Mouse (Mus musculus): ENCODE measurements around the gene Tssk6. TPM values are rescaled to one million over a fixed set of nuclear protein-coding genes. Genes with fewer than 3 reads are reported as not detected.
"Not testable (repeated sequence)": the region's sequence is repeated elsewhere in the genome, so short reads cannot be mapped to it uniquely, and the experiment has no call there.

The Tssk6 gene
- polyA plus RNA-seq, 1 experiment: 1.0 TPM

DNA sequence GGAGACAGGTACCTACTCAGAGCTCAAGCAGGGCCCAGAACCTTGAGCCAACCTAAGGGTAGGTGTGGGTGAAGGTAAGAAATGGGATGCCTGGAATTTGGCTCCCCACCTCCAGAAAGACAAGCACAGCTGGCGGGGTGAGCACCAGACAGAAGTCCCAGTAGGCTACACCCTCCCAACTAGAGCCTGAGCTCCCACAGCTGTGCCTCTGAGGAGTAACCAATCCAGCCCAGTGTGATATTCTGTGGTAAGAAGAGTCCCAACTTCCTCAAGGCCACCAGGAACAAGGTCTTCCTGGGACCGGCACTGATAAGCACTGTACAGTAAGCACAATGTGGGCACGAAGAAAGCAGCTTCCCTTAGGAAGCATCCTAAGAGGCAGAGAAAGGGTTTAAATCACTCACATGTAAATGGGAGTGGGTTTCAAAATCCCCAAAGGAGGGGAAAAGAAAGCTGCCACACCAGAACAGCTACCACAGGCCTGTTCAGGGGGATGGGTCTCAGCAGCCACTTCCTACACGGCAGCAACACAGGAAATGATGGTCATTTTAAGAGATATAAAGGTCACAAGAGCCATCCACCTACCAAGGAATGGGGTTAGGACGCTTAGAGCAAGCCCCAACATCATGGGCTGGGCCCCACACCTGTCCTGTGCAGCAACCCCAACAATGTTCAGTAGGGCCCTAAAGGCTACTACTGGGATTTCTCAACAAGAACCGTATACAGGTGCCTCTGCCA is 36.4 kb downstream of the Tssk6 start:
- TF ChIP-seq POLR2A (IDR thresholded peaks at IDR 0.05; ENCODE audit: low read depth, low read length) (no peak), CTCF (IDR thresholded peaks at IDR 0.05; ENCODE audit: extremely low read depth, insufficient read depth, insufficient read length, insufficient replicate concordance) (no peak)
- Histone ChIP-seq H3K4me1 (ENCODE audit: control insufficient read depth, insufficient read depth, insufficient read length) (peaks cover 27% of the 10 kb centered on the region; the same call in 1 of the 2 replicates), H3K36me3 (ENCODE audit: control insufficient read depth, insufficient read depth, low read length) (peaks cover 3% of the 10 kb centered on the region; the same call in 1 of the 2 replicates), H3K27ac (ENCODE audit: insufficient read depth, low read length) (peak overlapping the region; percentile 27), H3K4me3 (ENCODE audit: extremely low read depth, insufficient read depth, insufficient read length) (no peak overlapping the region), H3K27me3 (ENCODE audit: control insufficient read depth, insufficient read depth, low read length) (no peaks in the 10 kb centered on the region)
- DNase-seq (ENCODE audit: low read depth in 1 of 2, low spot score in 2 of 2): no peak
- 64% methylated on average over 6 of the region's 6 CpGs for WGBS

DNA sequence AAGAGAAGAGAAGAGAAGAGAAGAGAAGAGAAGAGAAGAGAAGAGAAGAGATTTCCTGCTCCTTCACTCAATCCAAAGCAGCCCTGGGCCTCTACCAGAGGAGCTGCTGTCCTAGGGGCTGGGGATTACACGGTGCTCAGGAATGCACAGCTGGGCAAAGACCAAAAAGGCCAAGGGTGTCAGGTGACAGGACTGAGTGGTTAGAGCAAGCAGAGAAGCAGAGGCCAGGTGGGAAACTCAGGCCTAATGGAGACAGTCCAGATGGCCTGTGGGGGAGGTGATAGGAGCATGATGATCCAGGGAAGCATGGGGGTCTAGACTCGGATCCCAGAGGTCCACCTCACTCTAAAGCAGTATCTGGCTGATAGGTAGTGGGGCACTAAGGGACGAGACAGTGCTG is 37.6 kb downstream of the Tssk6 start:
- no peak for TF ChIP-seq CTCF (IDR thresholded peaks at IDR 0.05; ENCODE audit: extremely low read depth, insufficient read depth, insufficient read length, insufficient replicate concordance)
- TF ChIP-seq POLR2A (IDR thresholded peaks at IDR 0.05; ENCODE audit: low read depth, low read length): no peak
- Histone ChIP-seq H3K4me3 (ENCODE audit: extremely low read depth, insufficient read depth, insufficient read length) (no peak overlapping the region), H3K27me3 (ENCODE audit: control insufficient read depth, insufficient read depth, low read length) (no peaks in the 10 kb centered on the region), H3K27ac (ENCODE audit: insufficient read depth, low read length) (0 out of 2 replicates have a peak overlapping the region, but pooled peaks have one; percentile 49), H3K36me3 (ENCODE audit: control insufficient read depth, insufficient read depth, low read length) (peaks cover 1% of the 10 kb centered on the region; the same call in 1 of the 2 replicates), H3K4me1 (ENCODE audit: control insufficient read depth, insufficient read depth, insufficient read length) (peaks cover 29% of the 10 kb centered on the region; the same call in 1 of the 2 replicates)
- 65% methylated on average over 3 of the region's 3 CpGs for WGBS
- DNase-seq (ENCODE audit: low read depth in 1 of 2, low spot score in 2 of 2): no peak

DNA sequence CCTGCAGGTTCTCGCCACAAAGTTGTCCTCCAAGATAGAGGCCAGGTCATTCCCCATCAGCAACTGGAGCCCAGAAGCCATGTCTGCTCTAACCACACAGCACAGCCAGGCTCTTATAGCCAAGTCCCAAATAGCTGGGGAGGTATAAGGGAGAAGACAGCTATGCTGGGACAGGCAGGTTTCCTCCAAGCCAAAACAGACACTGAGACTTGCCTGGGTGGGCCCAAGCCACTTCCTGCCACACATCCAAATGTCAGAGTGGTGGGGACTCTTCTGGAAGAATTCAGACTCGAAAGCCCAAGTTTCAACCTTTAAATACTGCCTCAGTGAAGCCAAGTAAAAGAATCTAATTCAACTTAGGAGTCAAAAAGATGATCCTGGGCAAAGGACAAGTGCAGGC is 38.4 kb downstream of the Tssk6 start:
- DNase-seq (ENCODE audit: low read depth in 1 of 2, low spot score in 2 of 2): no peak
- H3K27me3 ChIP-seq (ENCODE audit: control insufficient read depth, insufficient read depth, low read length): no peaks in the 10 kb centered on the region
- peak overlapping the region; percentile 49 for H3K27ac ChIP-seq (ENCODE audit: insufficient read depth, low read length)
- 56% methylated on average over 2 of the region's 2 CpGs for WGBS
- H3K4me3 ChIP-seq (ENCODE audit: extremely low read depth, insufficient read depth, insufficient read length): no peak overlapping the region
- TF ChIP-seq POLR2A (IDR thresholded peaks at IDR 0.05; ENCODE audit: low read depth, low read length): no peak
- TF ChIP-seq CTCF (IDR thresholded peaks at IDR 0.05; ENCODE audit: extremely low read depth, insufficient read depth, insufficient read length, insufficient replicate concordance): no peak
- H3K4me1 ChIP-seq (ENCODE audit: control insufficient read depth, insufficient read depth, insufficient read length): peaks cover 29% of the 10 kb centered on the region; the same call in 1 of the 2 replicates
- no peaks in the 10 kb centered on the region; the same call in 1 of the 2 replicates for H3K36me3 ChIP-seq (ENCODE audit: control insufficient read depth, insufficient read depth, low read length)

DNA sequence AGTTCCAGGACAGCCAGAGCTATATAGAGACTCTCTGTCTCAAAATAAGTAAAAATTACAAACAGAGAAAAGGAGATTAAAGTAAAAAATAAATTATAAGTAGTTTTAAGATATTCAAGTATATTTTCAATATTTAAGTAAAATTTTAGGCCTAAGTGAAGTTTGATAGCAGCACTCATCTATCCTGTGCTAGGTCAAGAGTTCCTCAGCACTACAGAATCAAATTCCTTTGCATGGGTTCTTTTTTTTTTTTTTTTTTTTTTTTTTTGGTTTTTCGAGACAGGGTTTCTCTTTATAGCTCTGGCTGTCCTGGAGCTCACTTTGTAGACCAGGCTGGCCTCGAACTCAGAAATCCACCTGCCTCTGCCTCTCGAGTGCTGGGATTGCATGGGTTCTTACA is 40.5 kb downstream of the Tssk6 start:
- H3K4me3 ChIP-seq (ENCODE audit: extremely low read depth, insufficient read depth, insufficient read length); H3K36me3 ChIP-seq (ENCODE audit: control insufficient read depth, insufficient read depth, low read length); H3K27ac ChIP-seq (ENCODE audit: insufficient read depth, low read length); DNase-seq (ENCODE audit: low read depth in 1 of 2, low spot score in 2 of 2); H3K27me3 ChIP-seq (ENCODE audit: control insufficient read depth, insufficient read depth, low read length): not testable (repeated sequence)
- 81% methylated on average over 3 of the region's 3 CpGs for WGBS
- H3K4me1 ChIP-seq (ENCODE audit: control insufficient read depth, insufficient read depth, insufficient read length): peaks cover 27% of the 10 kb centered on the region; the same call in 1 of the 2 replicates

DNA sequence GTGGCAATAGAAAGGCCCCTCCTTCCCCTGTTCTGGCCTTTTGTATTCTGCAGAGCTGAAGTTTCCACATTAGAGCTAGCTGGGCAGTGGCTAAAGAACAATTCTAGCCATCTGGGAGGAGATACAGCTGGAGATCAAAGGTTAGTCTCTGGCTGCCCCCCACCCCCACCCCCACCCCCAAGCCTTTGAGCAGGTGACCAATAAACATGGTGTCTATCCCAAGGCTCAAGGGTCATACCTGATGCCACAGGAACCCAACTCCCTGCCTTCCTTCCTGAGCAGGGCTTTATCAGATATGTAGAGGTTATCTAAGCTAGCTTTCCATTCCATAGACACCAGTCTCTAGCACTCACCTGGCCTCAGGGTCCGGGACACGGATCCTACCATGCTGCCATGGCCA is 48.3 kb downstream of the Tssk6 start:
- TF ChIP-seq POLR2A (IDR thresholded peaks at IDR 0.05; ENCODE audit: low read depth, low read length) (no peak), CTCF (IDR thresholded peaks at IDR 0.05; ENCODE audit: extremely low read depth, insufficient read depth, insufficient read length, insufficient replicate concordance) (no peak)
- Histone ChIP-seq H3K36me3 (ENCODE audit: control insufficient read depth, insufficient read depth, low read length) (peaks cover 3% of the 10 kb centered on the region; the same call in 1 of the 2 replicates), H3K27ac (ENCODE audit: insufficient read depth, low read length) (no peak overlapping the region), H3K4me1 (ENCODE audit: control insufficient read depth, insufficient read depth, insufficient read length) (no peaks in the 10 kb centered on the region), H3K27me3 (ENCODE audit: control insufficient read depth, insufficient read depth, low read length) (no peaks in the 10 kb centered on the region), H3K4me3 (ENCODE audit: extremely low read depth, insufficient read depth, insufficient read length) (no peak overlapping the region)
- 98% methylated on average over 2 of the region's 2 CpGs for WGBS
- DNase-seq (ENCODE audit: low read depth in 1 of 2, low spot score in 2 of 2): no peak

Other genes starting within 250 kb of the Tssk6 start
- 0.14 and 0.20 TPM in 2 replicates for gene Zfp964, start 247.7 kb upstream of the Tssk6 start, polyA plus RNA-seq (2012; rRNA removed)
- 2.3 TPM in 2 replicates for gene Zfp869, start 191.5 kb upstream of the Tssk6 start, polyA plus RNA-seq (2012; rRNA removed)
- 1.1 and 1.3 TPM in 2 replicates for gene Zfp963, start 152.2 kb upstream of the Tssk6 start, polyA plus RNA-seq (2012; rRNA removed)
- gene Gm20422, start 127.3 kb upstream of the Tssk6 start, polyA plus RNA-seq (2012; rRNA removed): 0.32 and 0.97 TPM in 2 replicates
- gene Atp13a1, start 111.0 kb upstream of the Tssk6 start, polyA plus RNA-seq (2012; rRNA removed): 83.2 and 114 TPM in 2 replicates
- gene Zfp866, start 111.0 kb upstream of the Tssk6 start, polyA plus RNA-seq (2012; rRNA removed): 8.8 and 9.0 TPM in 2 replicates
- gene Gmip, start 93.5 kb upstream of the Tssk6 start, polyA plus RNA-seq (2012; rRNA removed): 210 and 212 TPM in 2 replicates
- gene Lpar2, start 79.8 kb upstream of the Tssk6 start, polyA plus RNA-seq (2012; rRNA removed): 6.6 and 8.9 TPM in 2 replicates
- gene Pbx4, start 69.7 kb upstream of the Tssk6 start, polyA plus RNA-seq (2012; rRNA removed): 10.7 and 14.7 TPM in 2 replicates
- 0.11 and 0.34 TPM in 2 replicates for gene Cilp2, start 14.5 kb upstream of the Tssk6 start, polyA plus RNA-seq (2012; rRNA removed)
- gene Ndufa13, start 374 bp downstream of the Tssk6 start, polyA plus RNA-seq (2012; rRNA removed): 53.8 and 76.3 TPM in 2 replicates
- 1.5 and 1.9 TPM in 2 replicates for gene Yjefn3, start 528 bp downstream of the Tssk6 start, polyA plus RNA-seq (2012; rRNA removed)
- 45.8 and 64.6 TPM in 2 replicates for gene Gatad2a, start 94.2 kb downstream of the Tssk6 start, polyA plus RNA-seq (2012; rRNA removed)
- 83.3 and 108 TPM in 2 replicates for gene Mau2, start 140.6 kb downstream of the Tssk6 start, polyA plus RNA-seq (2012; rRNA removed)
- gene Sugp1, start 140.6 kb downstream of the Tssk6 start, polyA plus RNA-seq (2012; rRNA removed): 8.9 and 9.4 TPM in 2 replicates
- 2.0 and 2.3 TPM in 2 replicates for gene Tm6sf2, start 170.7 kb downstream of the Tssk6 start, polyA plus RNA-seq (2012; rRNA removed)
- gene Hapln4, start 181.3 kb downstream of the Tssk6 start, polyA plus RNA-seq (2012; rRNA removed): 0.28 and 0.36 TPM in 2 replicates
- 0.04 and 0.09 TPM in 2 replicates for gene Ncan, start 218.7 kb downstream of the Tssk6 start, polyA plus RNA-seq (2012; rRNA removed)
- gene Nr2c2ap, start 229.1 kb downstream of the Tssk6 start, polyA plus RNA-seq (2012; rRNA removed): 14.0 and 16.4 TPM in 2 replicates
- 22.5 and 24.6 TPM in 2 replicates for gene Rfxank, start 237.0 kb downstream of the Tssk6 start, polyA plus RNA-seq (2012; rRNA removed)
- 55.8 and 73.6 TPM in 2 replicates for gene Borcs8, start 237.3 kb downstream of the Tssk6 start, polyA plus RNA-seq (2012; rRNA removed)
- 2.3 and 4.3 TPM in 2 replicates for gene Mef2b, start 237.5 kb downstream of the Tssk6 start, polyA plus RNA-seq (2012; rRNA removed)

Data from spleen, adult 2 months (tissue).